Mouse (Mus musculus): ENCODE results near the gene Lrrc49. TPM values are rescaled to one million over a fixed set of nuclear protein-coding genes. Genes with fewer than 3 reads are reported as not detected.

Gene Lrrc49
- polyA plus RNA-seq, 1 experiment from 2014 or later = 9.6 TPM

DNA sequence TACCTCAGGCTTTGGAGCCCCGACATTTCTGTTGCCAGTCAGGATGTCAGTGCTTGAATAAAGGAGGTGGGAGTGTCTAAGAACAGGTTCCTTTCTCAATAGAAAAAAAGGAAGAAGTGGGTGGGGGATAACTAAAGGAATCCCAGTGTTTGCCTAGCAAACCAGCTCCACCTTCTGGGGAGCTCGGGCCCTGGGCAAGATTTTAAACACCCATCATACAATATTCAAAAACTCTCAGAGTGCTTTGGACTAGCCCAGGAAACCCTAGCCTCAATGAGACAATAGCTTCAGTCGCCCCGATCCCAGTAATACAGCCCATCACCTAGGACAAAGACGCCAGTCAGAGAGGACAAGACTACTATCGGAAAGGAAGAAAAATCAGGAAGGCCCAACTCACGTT lies 543 bp downstream of the Lrrc49 start:
- Histone ChIP-seq H3K4me3 (ENCODE audit: low read length) (peak overlapping the region; percentile 80), H3K27ac (ENCODE audit: low read length) (peak overlapping the region; percentile 80), H3K27me3 (ENCODE audit: control insufficient read depth, insufficient read depth, low read length) (no peaks in the 10 kb centered on the region), H3K36me3 (ENCODE audit: control insufficient read depth, insufficient read depth) (no peaks in the 10 kb centered on the region), H3K9ac (ENCODE audit: low read length) (peak overlapping the region; percentile 68), H3K4me1 (ENCODE audit: control insufficient read depth, insufficient read depth, low read length) (peaks cover 5% of the 10 kb centered on the region), H3K4me2 (ENCODE audit: low read depth, low read length) (peak overlapping the region; percentile 86), H3K9me3 (replicated peaks; ENCODE audit: control insufficient read depth, low read length) (no peaks in the 10 kb centered on the region)
- no peak; the same call in 1 of the 2 replicates for ATAC-seq (replicated peaks; ENCODE audit: extremely low read depth, insufficient read depth, low FRiP score)
- WGBS = under 1% methylated on average over 7 of the region's 7 CpGs

DNA sequence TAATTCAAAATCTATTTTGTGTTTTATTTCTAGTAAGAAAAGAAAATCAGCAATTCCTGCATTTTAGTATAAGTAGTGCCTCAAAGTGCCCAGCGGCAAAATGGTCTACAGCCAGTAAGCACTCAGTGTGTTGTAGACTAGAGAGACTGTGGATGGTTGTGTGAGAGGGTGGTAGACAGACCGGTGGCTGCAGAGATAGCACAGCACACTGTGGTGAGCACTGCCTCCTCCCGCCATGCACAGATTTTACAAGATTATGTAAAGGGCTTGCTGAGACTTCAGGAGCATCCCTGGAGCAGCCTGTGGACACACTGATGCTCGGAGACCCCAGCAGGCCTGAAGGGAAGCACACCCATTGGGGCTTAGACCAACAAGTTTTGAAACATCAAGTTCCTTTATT lies 5.2 kb downstream of the Lrrc49 start:
- 83% methylated on average over 4 of the region's 4 CpGs for WGBS
- H3K9ac ChIP-seq (ENCODE audit: low read length) = no peak overlapping the region
- H3K9me3 ChIP-seq (replicated peaks; ENCODE audit: control insufficient read depth, low read length) = no peaks in the 10 kb centered on the region
- H3K4me3 ChIP-seq (ENCODE audit: low read length) = no peak overlapping the region
- H3K4me2 ChIP-seq (ENCODE audit: low read depth, low read length) = no peak overlapping the region
- no peaks in the 10 kb centered on the region for H3K36me3 ChIP-seq (ENCODE audit: control insufficient read depth, insufficient read depth)
- H3K27ac ChIP-seq (ENCODE audit: low read length) = no peak overlapping the region
- no peaks in the 10 kb centered on the region for H3K27me3 ChIP-seq (ENCODE audit: control insufficient read depth, insufficient read depth, low read length)
- no peaks in the 10 kb centered on the region for H3K4me1 ChIP-seq (ENCODE audit: control insufficient read depth, insufficient read depth, low read length)
- ATAC-seq (replicated peaks; ENCODE audit: extremely low read depth, insufficient read depth, low FRiP score) = no peak

DNA sequence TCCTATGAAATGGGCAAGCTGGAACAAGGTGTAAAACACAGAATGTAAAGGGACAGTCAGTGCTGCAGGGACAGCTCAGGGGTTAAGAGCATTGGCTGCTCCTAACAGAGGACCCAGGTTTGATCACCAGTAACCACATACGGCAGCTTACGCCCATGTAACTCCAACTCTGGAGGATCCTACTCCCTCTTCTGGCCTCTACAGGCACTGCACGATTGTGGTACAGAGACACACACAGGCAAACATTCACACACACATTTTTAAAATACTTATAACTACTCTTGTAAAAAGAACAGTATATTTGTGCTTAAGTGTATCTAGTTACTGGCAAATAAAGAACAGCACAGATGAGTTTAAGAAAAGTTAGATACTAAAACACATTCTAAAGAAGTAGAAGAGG lies 7.0 kb downstream of the Lrrc49 start:
- no peaks in the 10 kb centered on the region for H3K36me3 ChIP-seq (ENCODE audit: control insufficient read depth, insufficient read depth)
- no peak overlapping the region for H3K9ac ChIP-seq (ENCODE audit: low read length)
- no peaks in the 10 kb centered on the region for H3K9me3 ChIP-seq (replicated peaks; ENCODE audit: control insufficient read depth, low read length)
- WGBS = 86% methylated on average over 3 of the region's 3 CpGs
- no peak overlapping the region for H3K27ac ChIP-seq (ENCODE audit: low read length)
- no peak overlapping the region for H3K4me3 ChIP-seq (ENCODE audit: low read length)
- H3K4me2 ChIP-seq (ENCODE audit: low read depth, low read length) = no peak overlapping the region
- ATAC-seq (replicated peaks; ENCODE audit: extremely low read depth, insufficient read depth, low FRiP score) = no peak
- no peaks in the 10 kb centered on the region for H3K4me1 ChIP-seq (ENCODE audit: control insufficient read depth, insufficient read depth, low read length)
- no peaks in the 10 kb centered on the region for H3K27me3 ChIP-seq (ENCODE audit: control insufficient read depth, insufficient read depth, low read length)

- no peak for ATAC-seq (replicated peaks; ENCODE audit: extremely low read depth, insufficient read depth, low FRiP score)
- WGBS = 55% methylated on average over 5 of the region's 5 CpGs
- Histone ChIP-seq H3K27ac (ENCODE audit: low read length) (no peak overlapping the region), H3K4me2 (ENCODE audit: low read depth, low read length) (no peak overlapping the region), H3K4me3 (ENCODE audit: low read length) (no peak overlapping the region), H3K4me1 (ENCODE audit: control insufficient read depth, insufficient read depth, low read length) (no peaks in the 10 kb centered on the region), H3K36me3 (ENCODE audit: control insufficient read depth, insufficient read depth) (peaks cover 5% of the 10 kb centered on the region), H3K9me3 (replicated peaks; ENCODE audit: control insufficient read depth, low read length) (no peaks in the 10 kb centered on the region), H3K9ac (ENCODE audit: low read length) (no peak overlapping the region), H3K27me3 (ENCODE audit: control insufficient read depth, insufficient read depth, low read length) (no peaks in the 10 kb centered on the region)
These were observed 9.0 kb downstream of the Lrrc49 start for GRCm38 (mm10) chr9:60678913-60679312.

DNA sequence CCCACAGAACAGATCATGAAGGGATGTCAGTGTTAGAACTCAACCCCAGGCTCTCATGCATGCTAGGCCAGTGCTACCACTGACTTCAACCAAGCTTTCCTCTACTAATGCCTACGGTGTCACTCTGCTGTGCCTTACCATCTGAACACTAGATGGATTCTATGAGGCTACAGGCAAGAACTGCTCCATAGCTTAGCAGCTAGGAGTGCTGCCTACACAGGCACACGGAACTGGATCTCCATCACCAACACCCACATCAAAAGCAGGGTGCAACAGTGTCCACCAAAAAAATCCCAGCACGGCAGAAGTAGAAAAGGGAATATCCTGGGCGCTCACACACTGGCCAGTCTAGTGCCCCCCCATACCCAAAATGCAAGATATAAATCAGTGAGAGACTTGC lies 11.5 kb downstream of the Lrrc49 start:
- Histone ChIP-seq H3K36me3 (ENCODE audit: control insufficient read depth, insufficient read depth) (peaks cover 5% of the 10 kb centered on the region), H3K4me2 (ENCODE audit: low read depth, low read length) (no peak overlapping the region), H3K9ac (ENCODE audit: low read length) (no peak overlapping the region), H3K27me3 (ENCODE audit: control insufficient read depth, insufficient read depth, low read length) (no peaks in the 10 kb centered on the region), H3K4me1 (ENCODE audit: control insufficient read depth, insufficient read depth, low read length) (no peaks in the 10 kb centered on the region), H3K9me3 (replicated peaks; ENCODE audit: control insufficient read depth, low read length) (no peaks in the 10 kb centered on the region), H3K27ac (ENCODE audit: low read length) (no peak overlapping the region), H3K4me3 (ENCODE audit: low read length) (no peak overlapping the region)
- ATAC-seq (replicated peaks; ENCODE audit: extremely low read depth, insufficient read depth, low FRiP score) = no peak
- WGBS = 95% methylated on average over 4 of the region's 4 CpGs

DNA sequence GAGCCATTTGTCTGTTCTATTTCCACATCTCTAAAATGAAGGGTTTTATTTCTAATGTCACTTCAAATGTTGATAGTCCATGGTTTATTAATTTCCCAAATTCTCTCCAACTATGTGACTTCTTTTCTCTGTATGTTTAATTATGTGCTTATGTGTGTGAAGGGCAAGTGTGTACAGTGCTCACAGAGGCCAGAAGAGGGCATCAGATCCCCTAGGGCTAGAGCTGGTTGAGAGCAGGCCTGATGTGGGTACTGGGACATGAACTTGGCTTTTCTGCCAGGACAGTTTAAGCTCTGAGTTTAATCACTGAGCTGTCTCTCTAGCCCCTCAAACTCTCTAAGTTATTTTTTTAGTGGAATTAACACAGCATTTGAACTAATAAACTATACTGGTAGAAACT lies 13.2 kb downstream of the Lrrc49 start:
- Histone ChIP-seq H3K36me3 (ENCODE audit: control insufficient read depth, insufficient read depth) (peaks cover 5% of the 10 kb centered on the region), H3K4me3 (ENCODE audit: low read length) (no peak overlapping the region), H3K27me3 (ENCODE audit: control insufficient read depth, insufficient read depth, low read length) (no peaks in the 10 kb centered on the region), H3K27ac (ENCODE audit: low read length) (no peak overlapping the region), H3K4me1 (ENCODE audit: control insufficient read depth, insufficient read depth, low read length) (no peaks in the 10 kb centered on the region), H3K9ac (ENCODE audit: low read length) (no peak overlapping the region), H3K4me2 (ENCODE audit: low read depth, low read length) (no peak overlapping the region), H3K9me3 (replicated peaks; ENCODE audit: control insufficient read depth, low read length) (no peaks in the 10 kb centered on the region)
- no peak for ATAC-seq (replicated peaks; ENCODE audit: extremely low read depth, insufficient read depth, low FRiP score)

- H3K36me3 ChIP-seq (ENCODE audit: control insufficient read depth, insufficient read depth) = peaks cover 5% of the 10 kb centered on the region
- no peaks in the 10 kb centered on the region for H3K4me1 ChIP-seq (ENCODE audit: control insufficient read depth, insufficient read depth, low read length)
- WGBS = 96% methylated on average over 6 of the region's 6 CpGs
- H3K4me3 ChIP-seq (ENCODE audit: low read length) = no peak overlapping the region
- ATAC-seq (replicated peaks; ENCODE audit: extremely low read depth, insufficient read depth, low FRiP score) = no peak
- no peak overlapping the region for H3K4me2 ChIP-seq (ENCODE audit: low read depth, low read length)
- no peak overlapping the region for H3K9ac ChIP-seq (ENCODE audit: low read length)
- H3K27me3 ChIP-seq (ENCODE audit: control insufficient read depth, insufficient read depth, low read length) = no peaks in the 10 kb centered on the region
- H3K9me3 ChIP-seq (replicated peaks; ENCODE audit: control insufficient read depth, low read length) = no peaks in the 10 kb centered on the region
- H3K27ac ChIP-seq (ENCODE audit: low read length) = no peak overlapping the region
These were observed 15.4 kb downstream of the Lrrc49 start for GRCm38 (mm10) chr9:60672568-60672967.

GRCm38 (mm10) chr9:60668886-60669285 lies 19.1 kb downstream of the Lrrc49 start:
- Histone ChIP-seq H3K36me3 (ENCODE audit: control insufficient read depth, insufficient read depth) (peaks cover 5% of the 10 kb centered on the region; the same call in 1 of the 2 replicates), H3K9ac (ENCODE audit: low read length) (no peak overlapping the region), H3K4me2 (ENCODE audit: low read depth, low read length) (no peak overlapping the region), H3K4me3 (ENCODE audit: low read length) (no peak overlapping the region), H3K9me3 (replicated peaks; ENCODE audit: control insufficient read depth, low read length) (no peaks in the 10 kb centered on the region), H3K27ac (ENCODE audit: low read length) (no peak overlapping the region), H3K4me1 (ENCODE audit: control insufficient read depth, insufficient read depth, low read length) (no peaks in the 10 kb centered on the region), H3K27me3 (ENCODE audit: control insufficient read depth, insufficient read depth, low read length) (no peaks in the 10 kb centered on the region)
- WGBS = 81% methylated on average over 6 of the region's 6 CpGs
- no peak for ATAC-seq (replicated peaks; ENCODE audit: extremely low read depth, insufficient read depth, low FRiP score)

DNA sequence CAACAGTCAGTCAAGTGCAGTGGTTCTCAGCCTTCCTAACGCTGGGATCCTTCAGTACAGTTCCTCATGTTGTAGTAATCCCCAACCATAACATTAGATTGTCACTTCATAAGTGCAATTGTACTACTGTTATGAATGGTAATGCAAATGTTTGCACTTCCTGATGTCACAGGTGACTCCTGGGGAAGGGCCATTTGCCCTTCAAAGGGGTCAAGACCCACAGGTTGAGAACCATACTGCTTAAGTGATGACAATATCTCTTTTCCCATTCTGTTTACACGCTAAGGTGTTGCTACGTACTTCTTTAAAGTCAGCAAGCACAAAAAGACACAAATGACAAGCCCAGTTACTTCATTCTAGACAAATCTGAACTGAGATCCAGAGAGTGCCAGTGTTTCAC lies 22.4 kb downstream of the Lrrc49 start:
- H3K27ac ChIP-seq (ENCODE audit: low read length) = no peak overlapping the region
- WGBS = 95% methylated on average over 3 of the region's 3 CpGs
- no peak overlapping the region for H3K4me3 ChIP-seq (ENCODE audit: low read length)
- no peak overlapping the region for H3K9ac ChIP-seq (ENCODE audit: low read length)
- no peak for ATAC-seq (replicated peaks; ENCODE audit: extremely low read depth, insufficient read depth, low FRiP score)
- H3K9me3 ChIP-seq (replicated peaks; ENCODE audit: control insufficient read depth, low read length) = no peaks in the 10 kb centered on the region
- no peaks in the 10 kb centered on the region for H3K27me3 ChIP-seq (ENCODE audit: control insufficient read depth, insufficient read depth, low read length)
- H3K4me1 ChIP-seq (ENCODE audit: control insufficient read depth, insufficient read depth, low read length) = no peaks in the 10 kb centered on the region
- H3K4me2 ChIP-seq (ENCODE audit: low read depth, low read length) = no peak overlapping the region
- H3K36me3 ChIP-seq (ENCODE audit: control insufficient read depth, insufficient read depth) = peaks cover 5% of the 10 kb centered on the region; the same call in 1 of the 2 replicates

DNA sequence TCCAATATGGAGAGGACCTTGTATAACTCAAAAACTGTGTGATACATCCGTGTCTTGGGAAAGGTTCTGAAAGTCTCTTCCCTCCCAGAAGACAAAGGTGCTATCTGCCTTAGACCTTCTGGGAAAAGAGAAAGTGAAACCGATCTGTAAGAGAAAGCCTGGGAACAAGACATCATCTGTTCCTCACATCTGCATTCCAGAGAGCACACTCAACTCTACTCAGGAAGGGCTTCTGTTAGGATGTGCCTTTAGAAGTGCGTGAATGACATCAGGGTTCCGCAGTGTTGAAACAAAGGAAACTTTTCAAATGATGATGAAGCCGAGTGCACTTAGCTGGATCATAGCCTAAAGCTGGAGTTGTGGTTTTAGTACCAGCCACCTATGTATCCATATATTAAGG lies 23.1 kb downstream of the Lrrc49 start:
- no peak overlapping the region for H3K4me2 ChIP-seq (ENCODE audit: low read depth, low read length)
- H3K9me3 ChIP-seq (replicated peaks; ENCODE audit: control insufficient read depth, low read length) = no peaks in the 10 kb centered on the region
- H3K36me3 ChIP-seq (ENCODE audit: control insufficient read depth, insufficient read depth) = peaks cover 5% of the 10 kb centered on the region; the same call in 1 of the 2 replicates
- no peaks in the 10 kb centered on the region for H3K27me3 ChIP-seq (ENCODE audit: control insufficient read depth, insufficient read depth, low read length)
- H3K4me3 ChIP-seq (ENCODE audit: low read length) = no peak overlapping the region
- no peak overlapping the region for H3K9ac ChIP-seq (ENCODE audit: low read length)
- WGBS = 81% methylated on average over 5 of the region's 5 CpGs
- ATAC-seq (replicated peaks; ENCODE audit: extremely low read depth, insufficient read depth, low FRiP score) = no peak
- no peaks in the 10 kb centered on the region for H3K4me1 ChIP-seq (ENCODE audit: control insufficient read depth, insufficient read depth, low read length)
- H3K27ac ChIP-seq (ENCODE audit: low read length) = no peak overlapping the region
